In genomic region chr10:52301766-52302165, GRCm38 (mm10) we compare ENCODE assay signal across 38 mouse cellular contexts. TPM values are rescaled to one million over a fixed set of nuclear protein-coding genes. Genes with fewer than 3 reads are reported as not detected.
"Had no signal": no experiment of that assay in that cellular context is flagged by ENCODE, and none has a peak within 500 bp of the region (broad histone marks: within the 10 kb centered on the region; RNA-seq: fewer than 3 reads in every experiment).

No protein-coding gene starts in this region.

- H3K27me3 ChIP-seq: embryonic facial prominence, embryonic 12.5 days; embryonic facial prominence, embryonic 13.5 days; embryonic facial prominence, embryonic 15.5 days; forebrain, embryonic 12.5 days; forebrain, embryonic 13.5 days; forebrain, embryonic 15.5 days had no signal

- H3K27ac ChIP-seq: embryonic facial prominence, embryonic 10.5 days; embryonic facial prominence, embryonic 12.5 days; embryonic facial prominence, embryonic 13.5 days; embryonic facial prominence, embryonic 15.5 days; forebrain, embryonic 10.5 days; forebrain, embryonic 12.5 days; forebrain, embryonic 13.5 days; forebrain, embryonic 15.5 days; gastrocnemius, adult 2 months; heart, adult 2 months had no signal

- H3K9me3 ChIP-seq: embryonic facial prominence, embryonic 10.5 days; embryonic facial prominence, embryonic 12.5 days; embryonic facial prominence, embryonic 13.5 days; embryonic facial prominence, embryonic 15.5 days; forebrain, embryonic 10.5 days; forebrain, embryonic 12.5 days; forebrain, embryonic 13.5 days; forebrain, embryonic 15.5 days had no signal

- H3K36me3 ChIP-seq: embryonic facial prominence, embryonic 15.5 days; forebrain, embryonic 12.5 days; forebrain, embryonic 15.5 days had no signal

- H3K4me1 ChIP-seq: embryonic facial prominence, embryonic 12.5 days; embryonic facial prominence, embryonic 13.5 days; embryonic facial prominence, embryonic 15.5 days; forebrain, embryonic 12.5 days; forebrain, embryonic 13.5 days; forebrain, embryonic 15.5 days had no signal

- H3K4me3 ChIP-seq: embryonic facial prominence, embryonic 10.5 days; embryonic facial prominence, embryonic 12.5 days; embryonic facial prominence, embryonic 13.5 days; embryonic facial prominence, embryonic 15.5 days; erythroblast, embryonic 14.5 days; forebrain, embryonic 10.5 days; forebrain, embryonic 12.5 days; forebrain, embryonic 13.5 days; forebrain, embryonic 15.5 days; gastrocnemius, adult 2 months; heart, adult 2 months had no signal

- DNase-seq: cerebellum, adult 9-10 months; cerebellum, adult 9-11 months; cerebellum, postnatal 10 days; cerebellum, postnatal 14 days; cerebellum, postnatal 25 days; cerebellum, postnatal 36 days; embryo, embryonic 11 days; forebrain, postnatal 0 days; gastrocnemius, adult 2 months; gastrocnemius, postnatal 10 days; gastrocnemius, postnatal 14 days; gastrocnemius, postnatal 25 days; gastrocnemius, postnatal 36 days; heart, adult 18-20 months; heart, adult 2 months had no signal

- ATAC-seq: forebrain, embryonic 13.5 days; forebrain, embryonic 14.5 days; forebrain, embryonic 15.5 days; forebrain, embryonic 16.5 days; forebrain, postnatal 0 days had no signal

RNA-seq across cellular contexts. Expression of gene Gm26741, which starts 56.8 kb away (rescaled TPM):
- total RNA-seq: common myeloid progenitor, adult 5-6 weeks; forebrain, postnatal 0 days; gastrocnemius, adult 18-20 months; gastrocnemius, adult 2 months; gastrocnemius, adult 8-10 months; gastrocnemius, postnatal 10 days; gastrocnemius, postnatal 14 days; gastrocnemius, postnatal 25 days; gastrocnemius, postnatal 36 days; gastrocnemius, postnatal 4 days; heart, adult 18-20 months; heart, adult 2 months; heart, adult 8-10 months had no signal
- polyA plus RNA-seq: cortical plate, adult 2 months; embryonic facial prominence, embryonic 10.5 days; embryonic facial prominence, embryonic 11.5 days; embryonic facial prominence, embryonic 12.5 days; embryonic facial prominence, embryonic 13.5 days; embryonic facial prominence, embryonic 14.5 days; embryonic facial prominence, embryonic 15.5 days; erythroblast, embryonic 14.5 days; forebrain, embryonic 10.5 days; forebrain, embryonic 11.5 days; forebrain, embryonic 12.5 days; forebrain, embryonic 13.5 days; forebrain, embryonic 14.5 days; forebrain, embryonic 15.5 days; forebrain, embryonic 16.5 days; forebrain, postnatal 0 days; frontal cortex, adult 2 months; gonadal fat pad, adult 2 months; heart, adult 2 months; heart, embryonic 11.5 days had no signal
